Mouse (Mus musculus) liver, postnatal 0 days (tissue): ENCODE data around the gene Plekhg6. TPM values are rescaled to one million over a fixed set of nuclear protein-coding genes. Genes with fewer than 3 reads are reported as not detected.

ENCODE experiments used
- ATAC-seq: fragments of 200-750 bp; cut with Nextera tagmentation; 2 replicates; pipeline ENCODE4 v1.8.0; 2017; ENCODE audit warnings: mild to moderate bottlenecking, moderate library complexity
- DNase-seq: peaks from one replicate; pipeline ENCODE4 v3.0.0-alpha.2; 2016
- H3K27ac ChIP-seq: fragments of 300-500 bp; sonication (generic); 2 replicates; pipeline ENCODE4 v1.5.1; 2014; ENCODE audit warnings: antibody characterized with exemption, moderate library complexity, mild to moderate bottlenecking, low read depth
- H3K27me3 ChIP-seq: fragments of 300-500 bp; sonication (generic); 2 replicates; pipeline ENCODE4 v1.6.1; 2014; ENCODE audit warnings: low read length, control low read depth, mixed read lengths; ENCODE audit not compliant: insufficient read depth
- H3K36me3 ChIP-seq: fragments of 300-500 bp; sonication (generic); replicated peaks from 2 replicates; pipeline ENCODE4 v1.6.1; 2014; ENCODE audit warnings: mild to moderate bottlenecking, control low read depth, low read length, moderate library complexity, mixed read lengths; ENCODE audit not compliant: insufficient read depth
- H3K4me1 ChIP-seq: fragments of 300-500 bp; sonication (generic); 2 replicates; pipeline ENCODE4 v1.6.1; 2014; ENCODE audit warnings: antibody characterized with exemption, mild to moderate bottlenecking, control low read depth; ENCODE audit not compliant: insufficient read depth
- H3K4me2 ChIP-seq: fragments of 300-500 bp; sonication (generic); 2 replicates; pipeline ENCODE4 v1.6.1; 2014; ENCODE audit warnings: low read depth, mild to moderate bottlenecking, low read length, moderate library complexity, mixed read lengths
- H3K4me3 ChIP-seq: fragments of 300-500 bp; sonication (generic); 2 replicates; pipeline ENCODE4 v1.5.1; 2014; ENCODE audit warnings: low read depth, low read length
- H3K9ac ChIP-seq: fragments of 300-500 bp; sonication (generic); replicated peaks from 2 replicates; pipeline ENCODE4 v1.6.1; 2014; ENCODE audit warnings: mild to moderate bottlenecking, moderate library complexity
- H3K9me3 ChIP-seq: fragments of 300-500 bp; sonication (generic); 2 replicates; pipeline ENCODE4 v1.6.1; 2016; ENCODE audit warnings: mild to moderate bottlenecking, control low read depth, low read length, mixed read lengths
- CTCF ChIP-seq: sonication (generic); IDR thresholded peaks from 2 replicates; pipeline ENCODE4 v1.5.1; 2016; ENCODE audit warnings: antibody characterized with exemption, low read depth
- EP300 ChIP-seq: IDR thresholded peaks from 2 replicates; pipeline ENCODE4 v1.6.1; 2016; ENCODE audit warnings: antibody characterized with exemption, low read depth, mild to moderate bottlenecking
- WGBS: fragments of 180-500 bp; shearing (Covaris S2); extraction: QIAGEN DNeasy Blood & Tissue Kit; methylation state at CpG from one replicate; pipeline ENCODE4 v1.1.7; 2014; ENCODE audit not compliant: insufficient replicate concordance; 5-methylcytosine and 5-hydroxymethylcytosine counted together
- polyA plus RNA-seq: library from polyadenylated mRNA; unstranded; fragments of >200 nt; fragmentation: Nextera tagmentation; extraction: Ambion mirVana; gene quantifications from 2 replicates; pipeline ENCODE4 v1.2.1, GENCODE M21; 2015

Plekhg6 gene
- 1.1 and 1.2 TPM in 2 replicates for polyA plus RNA-seq

DNA sequence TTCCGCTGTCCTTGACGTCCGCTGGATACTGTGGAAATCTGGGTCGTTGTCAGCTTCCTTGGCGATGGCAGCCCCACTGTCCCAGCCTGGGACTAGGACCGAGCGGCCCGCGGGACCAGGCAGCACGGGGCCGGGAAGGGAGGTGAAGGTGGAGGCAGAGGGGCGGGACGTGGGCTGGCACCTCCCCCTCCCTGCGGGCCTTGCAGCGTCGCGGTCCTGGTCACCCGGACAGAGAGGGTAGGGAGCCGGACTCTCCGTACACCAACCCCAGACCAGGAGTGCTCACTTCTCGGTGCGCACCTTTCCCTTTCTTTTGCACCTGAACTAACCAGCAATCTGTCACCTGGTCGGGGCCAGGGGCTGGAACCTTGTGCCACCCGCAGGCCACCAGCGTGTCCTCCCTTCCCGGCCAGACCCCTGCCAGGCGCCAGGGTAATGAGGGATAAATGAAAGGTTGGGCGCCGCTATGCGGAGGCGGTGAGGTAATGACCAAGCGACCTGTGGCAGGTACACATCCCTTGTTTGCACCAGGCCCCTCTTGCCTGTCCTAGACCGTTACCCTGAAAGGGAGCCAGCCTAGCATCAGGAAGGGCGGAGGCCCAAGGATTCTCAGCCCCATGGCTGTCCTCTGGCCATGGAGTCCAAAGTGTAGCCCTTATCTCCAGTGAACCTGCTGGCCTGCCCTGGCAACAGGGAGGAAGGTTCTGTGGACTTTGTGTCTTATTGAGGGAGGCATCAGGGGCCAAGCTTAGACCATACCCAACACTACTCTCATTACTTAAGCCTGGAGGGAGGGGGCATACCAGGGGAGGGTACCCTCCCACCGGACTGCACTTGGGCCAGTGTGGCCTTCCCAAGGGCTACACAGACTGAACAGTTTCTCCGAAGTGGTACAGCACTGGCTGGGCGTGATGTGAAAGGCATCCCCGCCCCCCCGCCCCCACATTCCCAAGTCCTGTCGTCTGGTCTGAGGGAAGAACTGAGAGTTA, at the start of gene Plekhg6:
Gene Plekhg6 (minus strand): TSS at position 422 of the 989 bp plus-strand sequence.
- TF ChIP-seq CTCF (peak; percentile 11; the same call in 1 of the 2 replicates), EP300 (no peak)
- H3K36me3 ChIP-seq = no peaks in the 10 kb centered on the region
- DNase-seq = peak; percentile 72
- H3K4me2 ChIP-seq = peak within 1 kb of the TSS; percentile 77
- peaks cover 21% of the 10 kb centered on the region for H3K4me1 ChIP-seq
- H3K9ac ChIP-seq = peak within 1 kb of the TSS; percentile 55
- H3K27ac ChIP-seq = peak within 1 kb of the TSS; percentile 85
- peak; percentile 88 for ATAC-seq
- H3K27me3 ChIP-seq = peaks cover 13% of the 10 kb centered on the region; the same call in 1 of the 2 replicates
- H3K4me3 ChIP-seq = peak within 1 kb of the TSS; percentile 50
- H3K9me3 ChIP-seq = no peaks in the 10 kb centered on the region
- WGBS = 11% methylated on average over 36 of the region's 40 CpGs

- ATAC-seq (no peak), DNase-seq (peak; percentile 29)
- H3K36me3 ChIP-seq = no peaks in the 10 kb centered on the region
Observed at GRCm38 (mm10) chr6:125429741-125430140, 49.1 kb upstream of the Plekhg6 start.

DNA sequence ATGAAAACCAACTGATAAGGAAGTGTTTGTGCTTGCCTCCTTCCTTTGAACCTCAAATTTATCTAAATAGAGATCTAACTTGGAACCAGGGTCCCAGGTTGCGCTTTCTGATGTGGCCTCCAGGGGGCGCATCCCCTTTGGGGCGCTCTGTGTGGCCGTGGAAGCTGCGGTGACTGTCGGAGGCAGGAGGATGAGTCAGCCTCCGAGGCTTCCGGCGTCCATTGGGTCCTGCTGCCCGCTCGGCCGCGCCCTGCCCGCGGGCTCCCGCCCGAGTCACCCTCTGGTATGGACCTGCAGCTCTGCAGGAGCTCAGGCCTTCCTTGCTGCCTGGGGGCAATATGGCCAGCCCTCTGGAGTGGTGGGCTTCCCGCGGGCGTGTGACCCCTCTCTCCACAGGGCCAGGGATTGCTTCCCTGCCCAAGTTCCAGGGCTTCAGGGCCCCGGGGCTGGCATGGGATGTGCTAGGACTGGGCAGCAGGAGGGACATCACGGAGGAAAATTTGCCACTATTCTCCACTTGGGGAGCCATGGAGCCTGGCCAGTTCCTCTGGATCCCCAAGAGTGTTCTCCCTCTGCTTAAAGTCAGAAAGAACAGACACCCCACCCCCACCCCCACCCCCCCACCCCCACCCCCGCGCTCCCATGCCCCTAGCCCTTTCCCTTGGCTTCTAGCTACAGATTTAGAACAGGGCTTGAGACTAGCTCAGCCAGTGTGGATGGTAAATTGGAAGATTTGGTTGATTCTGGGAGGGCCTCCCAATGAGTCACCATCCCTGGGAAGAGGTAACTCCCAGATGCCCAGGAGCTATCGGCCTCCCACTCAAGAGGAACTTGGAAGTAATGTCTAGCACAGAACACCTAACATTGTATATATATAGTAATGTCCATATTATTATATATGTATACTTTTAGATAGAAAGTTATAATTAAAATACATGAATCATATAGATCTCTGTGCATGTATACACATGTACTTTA, 46.1 kb upstream of the Plekhg6 start:
- Histone ChIP-seq H3K36me3 (no peaks in the 10 kb centered on the region), H3K9me3 (no peaks in the 10 kb centered on the region), H3K4me3 (peak overlapping the region; percentile 43), H3K9ac (peak overlapping the region; percentile 69), H3K4me1 (peaks cover 15% of the 10 kb centered on the region), H3K27ac (peak overlapping the region; percentile 84), H3K27me3 (no peaks in the 10 kb centered on the region), H3K4me2 (peak overlapping the region; percentile 90)
- ATAC-seq (peak; percentile 92), DNase-seq (peak; percentile 88)
- TF ChIP-seq EP300 (no peak; the same call in 1 of the 2 replicates), CTCF (peak; percentile 98)
- 2% methylated on average over 21 of the region's 25 CpGs for WGBS

More at GRCm38 (mm10) chr6:125429741-125430140, 49.1 kb upstream of the Plekhg6 start:
- Histone ChIP-seq H3K9ac (no peak overlapping the region), H3K9me3 (no peaks in the 10 kb centered on the region), H3K4me3 (no peak overlapping the region), H3K27ac (no peak overlapping the region), H3K4me1 (peaks cover 15% of the 10 kb centered on the region), H3K27me3 (no peaks in the 10 kb centered on the region), H3K4me2 (no peak overlapping the region)
- no peak for TF ChIP-seq CTCF
- TF ChIP-seq EP300 = no peak
- WGBS = 64% methylated on average over 6 of the region's 6 CpGs

DNA sequence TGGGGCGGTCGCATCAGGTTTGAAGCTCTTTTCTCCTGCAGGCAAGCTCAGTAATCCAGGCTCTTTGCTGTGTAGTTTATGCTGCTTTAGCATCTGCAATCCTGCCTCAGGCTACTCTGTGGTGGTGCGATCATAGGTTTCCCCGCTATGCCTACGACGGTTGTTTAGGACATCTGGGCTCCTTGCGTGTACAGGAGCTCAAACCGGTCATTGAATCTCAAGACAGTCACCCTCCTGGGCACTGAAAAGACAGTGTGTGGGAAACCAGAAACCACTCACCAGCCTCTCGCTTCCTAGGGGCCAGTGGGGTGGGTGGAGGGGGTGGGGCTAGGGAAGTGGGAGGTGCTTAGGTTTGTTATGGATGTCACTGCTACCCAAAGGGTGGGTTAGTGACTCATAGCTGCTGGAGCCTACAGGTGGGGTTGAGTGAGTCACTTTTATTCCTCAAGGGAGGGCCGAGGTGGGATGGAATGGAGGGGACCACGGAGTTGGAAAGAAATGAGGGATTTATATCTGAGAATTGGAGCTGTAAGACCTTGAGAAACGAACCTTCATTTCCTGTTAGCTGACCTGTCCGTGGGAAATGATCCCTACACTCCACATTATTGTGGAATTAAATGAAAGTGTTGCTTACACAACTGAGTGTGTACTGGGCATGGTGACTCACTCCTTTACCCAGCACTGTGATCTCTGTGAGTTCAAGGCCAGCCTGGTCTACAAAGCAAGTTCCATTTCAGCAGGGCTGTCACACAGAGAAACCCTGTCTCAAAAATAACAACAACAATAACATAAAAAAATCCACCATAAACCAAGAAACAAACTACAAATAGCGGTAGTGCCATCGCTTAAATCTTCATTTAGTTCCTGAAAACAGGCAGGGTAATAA, 44.9 kb upstream of the Plekhg6 start:
- TF ChIP-seq EP300 (no peak), CTCF (no peak)
- no peak for ATAC-seq
- H3K9me3 ChIP-seq = no peaks in the 10 kb centered on the region
- H3K27me3 ChIP-seq = no peaks in the 10 kb centered on the region
- 31% methylated on average over 15 of the region's 15 CpGs for WGBS
- peaks cover 15% of the 10 kb centered on the region for H3K4me1 ChIP-seq
- H3K4me3 ChIP-seq = no peak overlapping the region
- H3K9ac ChIP-seq = no peak overlapping the region
- H3K27ac ChIP-seq = no peak overlapping the region
- 0 out of 2 replicates have a peak overlapping the region, but pooled peaks have one; percentile 9 for H3K4me2 ChIP-seq
- DNase-seq = peak; percentile 40
- H3K36me3 ChIP-seq = no peaks in the 10 kb centered on the region

- TF ChIP-seq CTCF = no peak
- TF ChIP-seq EP300 = no peak
- Histone ChIP-seq H3K4me2 (no peak overlapping the region), H3K4me3 (no peak overlapping the region), H3K27me3 (no peaks in the 10 kb centered on the region), H3K9ac (no peak overlapping the region), H3K36me3 (no peaks in the 10 kb centered on the region), H3K27ac (no peak overlapping the region), H3K9me3 (no peaks in the 10 kb centered on the region), H3K4me1 (peaks cover 15% of the 10 kb centered on the region)
- 74% methylated on average over 3 of the region's 3 CpGs for WGBS
- ATAC-seq (no peak), DNase-seq (no peak)
Observed at GRCm38 (mm10) chr6:125424156-125424555, 43.6 kb upstream of the Plekhg6 start.
